Mouse (Mus musculus) forebrain, embryonic 14.5 days (tissue): ENCODE data around the gene Dnase1l3. TPM values are rescaled to one million over a fixed set of nuclear protein-coding genes. Genes with fewer than 3 reads are reported as not detected.
A peak's percentile ranks its signal among the peaks of the same experiment; 100 is the strongest.

Experiments used
- ATAC-seq: fragments of 200-750 bp; cut with Nextera tagmentation; 2 replicates; pipeline ENCODE4 v1.8.0; 2017; ENCODE audit warnings: mild to moderate bottlenecking, moderate library complexity
- DNase-seq: peaks from one replicate; pipeline ENCODE4 v3.0.0-alpha.2; 2015; ENCODE audit warnings: low spot score
- H3K27ac ChIP-seq: fragments of 300-500 bp; sonication (generic); 2 replicates; pipeline ENCODE4 v1.5.1; 2014; ENCODE audit warnings: low read depth, mild to moderate bottlenecking, control low read depth, low read length, moderate library complexity
- H3K27me3 ChIP-seq: fragments of 300-500 bp; sonication (generic); replicated peaks from 2 replicates; pipeline ENCODE4 v1.6.1; 2014; ENCODE audit warnings: low read length, control low read depth, mixed read lengths; ENCODE audit not compliant: control insufficient read depth, insufficient read depth
- H3K36me3 ChIP-seq: fragments of 300-500 bp; sonication (generic); 2 replicates; pipeline ENCODE4 v1.6.1; 2014; ENCODE audit warnings: low read length, control low read depth; ENCODE audit not compliant: control insufficient read depth, insufficient read depth
- H3K4me1 ChIP-seq: fragments of 300-500 bp; sonication (generic); 2 replicates; pipeline ENCODE4 v1.6.1; 2014; ENCODE audit warnings: antibody characterized with exemption, low read length, control low read depth; ENCODE audit not compliant: control insufficient read depth, insufficient read depth
- H3K4me2 ChIP-seq: fragments of 300-500 bp; sonication (generic); 2 replicates; pipeline ENCODE4 v1.6.1; 2014; ENCODE audit warnings: mild to moderate bottlenecking, control low read depth, low read length
- H3K4me3 ChIP-seq: fragments of 300-500 bp; sonication (generic); 2 replicates; pipeline ENCODE4 v1.5.1; 2014; ENCODE audit warnings: low read depth, low read length, control low read depth
- H3K9ac ChIP-seq: fragments of 300-500 bp; sonication (generic); 2 replicates; pipeline ENCODE4 v1.6.1; 2014; ENCODE audit warnings: mild to moderate bottlenecking, low read length, control low read depth, moderate library complexity
- H3K9me3 ChIP-seq: fragments of 300-500 bp; sonication (generic); replicated peaks from 2 replicates; pipeline ENCODE4 v1.6.1; 2016; ENCODE audit warnings: low read length, control low read depth, mixed read lengths; ENCODE audit not compliant: control insufficient read depth
- whole genome bisulfite sequencing: fragments of 180-500 bp; shearing (Covaris S2); extraction: QIAGEN DNeasy Blood & Tissue Kit; methylation state at CpG from one replicate; pipeline ENCODE4 v1.1.7; 2014; 5-methylcytosine and 5-hydroxymethylcytosine counted together
- polyA plus RNA-seq: library from polyadenylated mRNA; unstranded; fragments of >200 nt; fragmentation: Nextera tagmentation; extraction: Ambion mirVana; gene quantifications from 2 replicates; pipeline ENCODE4 v1.2.1, GENCODE M21; 2014

The Dnase1l3 gene
- polyA plus RNA-seq, 1 experiment from 2014 or later, result 0.05 TPM

- no peak for ATAC-seq
- no peak overlapping the region for H3K27ac ChIP-seq
Measured at GRCm38 (mm10) chr14:7974643-7975042, 19.7 kb downstream of the Dnase1l3 start.

GRCm38 (mm10) chr14:7971889-7972493 is 22.4 kb downstream of the Dnase1l3 start:
- no peak for ATAC-seq
- H3K9ac ChIP-seq, result no peak overlapping the region
- DNase-seq, result no peak
- H3K9me3 ChIP-seq, result no peaks in the 10 kb centered on the region
- H3K27me3 ChIP-seq, result no peaks in the 10 kb centered on the region
- H3K4me1 ChIP-seq, result no peaks in the 10 kb centered on the region
- no peaks in the 10 kb centered on the region for H3K36me3 ChIP-seq
- 80% methylated on average over 10 of the region's 10 CpGs for WGBS
- no peak overlapping the region for H3K27ac ChIP-seq
- no peak overlapping the region for H3K4me2 ChIP-seq
- no peak overlapping the region for H3K4me3 ChIP-seq

More at GRCm38 (mm10) chr14:7974643-7975042, 19.7 kb downstream of the Dnase1l3 start:
- H3K36me3 ChIP-seq, result no peaks in the 10 kb centered on the region
- no peaks in the 10 kb centered on the region for H3K9me3 ChIP-seq
- no peaks in the 10 kb centered on the region for H3K4me1 ChIP-seq
- no peak overlapping the region for H3K9ac ChIP-seq
- H3K4me2 ChIP-seq, result no peak overlapping the region
- no peak for DNase-seq
- H3K27me3 ChIP-seq, result no peaks in the 10 kb centered on the region
- WGBS, result 91% methylated on average over 1 of the region's 1 CpGs
- no peak overlapping the region for H3K4me3 ChIP-seq

- no peaks in the 10 kb centered on the region for H3K4me1 ChIP-seq
- H3K36me3 ChIP-seq, result no peaks in the 10 kb centered on the region
- peak; percentile 87 for DNase-seq
- H3K27me3 ChIP-seq, result no peaks in the 10 kb centered on the region
- peak; percentile 75 for ATAC-seq
- H3K9me3 ChIP-seq, result no peaks in the 10 kb centered on the region
- no peak overlapping the region for H3K9ac ChIP-seq
- 54% methylated on average over 11 of the region's 11 CpGs for WGBS
- no peak overlapping the region for H3K27ac ChIP-seq
- no peak overlapping the region for H3K4me3 ChIP-seq
- no peak overlapping the region for H3K4me2 ChIP-seq
Measured at GRCm38 (mm10) chr14:7964219-7964889, 30.0 kb downstream of the Dnase1l3 start.

GRCm38 (mm10) chr14:7963160-7963559 is 31.2 kb downstream of the Dnase1l3 start:
- H3K4me2 ChIP-seq, result no peak overlapping the region
- no peak for DNase-seq
- ATAC-seq, result no peak
- H3K27me3 ChIP-seq, result no peaks in the 10 kb centered on the region
- H3K27ac ChIP-seq, result no peak overlapping the region
- H3K36me3 ChIP-seq, result no peaks in the 10 kb centered on the region
- no peak overlapping the region for H3K4me3 ChIP-seq
- 76% methylated on average over 7 of the region's 7 CpGs for WGBS
- no peaks in the 10 kb centered on the region for H3K4me1 ChIP-seq
- H3K9me3 ChIP-seq, result no peaks in the 10 kb centered on the region
- no peak overlapping the region for H3K9ac ChIP-seq

GRCm38 (mm10) chr14:7962626-7963025 is 31.7 kb downstream of the Dnase1l3 start:
- H3K36me3 ChIP-seq, result no peaks in the 10 kb centered on the region
- H3K9ac ChIP-seq, result no peak overlapping the region
- no peak overlapping the region for H3K4me3 ChIP-seq
- H3K4me2 ChIP-seq, result no peak overlapping the region
- ATAC-seq (no peak), DNase-seq (no peak)
- H3K27ac ChIP-seq, result no peak overlapping the region
- no peaks in the 10 kb centered on the region for H3K27me3 ChIP-seq
- no peaks in the 10 kb centered on the region for H3K4me1 ChIP-seq
- H3K9me3 ChIP-seq, result no peaks in the 10 kb centered on the region
- WGBS, result 76% methylated on average over 2 of the region's 2 CpGs

- no peaks in the 10 kb centered on the region for H3K9me3 ChIP-seq
- no peak overlapping the region for H3K4me2 ChIP-seq
- ATAC-seq (no peak), DNase-seq (peak; percentile 29)
- no peaks in the 10 kb centered on the region for H3K4me1 ChIP-seq
- no peak overlapping the region for H3K4me3 ChIP-seq
- no peaks in the 10 kb centered on the region for H3K36me3 ChIP-seq
- no peak overlapping the region for H3K9ac ChIP-seq
- H3K27ac ChIP-seq, result no peak overlapping the region
- no peaks in the 10 kb centered on the region for H3K27me3 ChIP-seq
- WGBS, result 33% methylated on average over 5 of the region's 5 CpGs
Measured at GRCm38 (mm10) chr14:7961714-7962113, 32.7 kb downstream of the Dnase1l3 start.

- 44% methylated on average over 11 of the region's 11 CpGs for WGBS
- ATAC-seq, result peak; percentile 43
- Histone ChIP-seq H3K9ac (no peak overlapping the region), H3K4me1 (no peaks in the 10 kb centered on the region), H3K9me3 (no peaks in the 10 kb centered on the region), H3K4me2 (no peak overlapping the region), H3K27ac (no peak overlapping the region), H3K27me3 (no peaks in the 10 kb centered on the region), H3K4me3 (no peak overlapping the region), H3K36me3 (no peaks in the 10 kb centered on the region)
- peak; percentile 57 for DNase-seq
Measured at GRCm38 (mm10) chr14:7960616-7961015, 33.8 kb downstream of the Dnase1l3 start.

- ATAC-seq (0 out of 2 replicates have a peak, but pooled peaks have one; percentile 31), DNase-seq (no peak)
- no peak within 1 kb of the TSS for H3K4me3 ChIP-seq
Measured at GRCm38 (mm10) chr14:7957049-7957448, 37.3 kb downstream of the Dnase1l3 start, which contains the start of gene Gm45521. Gene Gm45521 (plus strand): TSS chr14:7957288.

GRCm38 (mm10) chr14:7956427-7956826 is 37.9 kb downstream of the Dnase1l3 start:
- no peaks in the 10 kb centered on the region for H3K4me1 ChIP-seq
- no peak overlapping the region for H3K9ac ChIP-seq
- H3K4me3 ChIP-seq, result no peak overlapping the region
- peaks cover 5% of the 10 kb centered on the region; the same call in 1 of the 2 replicates for H3K36me3 ChIP-seq
- ATAC-seq (no peak), DNase-seq (no peak)
- H3K27me3 ChIP-seq, result no peaks in the 10 kb centered on the region
- H3K9me3 ChIP-seq, result no peaks in the 10 kb centered on the region
- H3K4me2 ChIP-seq, result no peak overlapping the region
- WGBS, result 86% methylated on average over 10 of the region's 10 CpGs
- no peak overlapping the region for H3K27ac ChIP-seq

More at GRCm38 (mm10) chr14:7957049-7957448, 37.3 kb downstream of the Dnase1l3 start, which contains the start of gene Gm45521:
- H3K4me1 ChIP-seq, result no peaks in the 10 kb centered on the region
- no peak within 1 kb of the TSS for H3K4me2 ChIP-seq
- no peaks in the 10 kb centered on the region for H3K27me3 ChIP-seq
- no peak within 1 kb of the TSS for H3K27ac ChIP-seq
- no peaks in the 10 kb centered on the region; the same call in 1 of the 2 replicates for H3K36me3 ChIP-seq
- no peaks in the 10 kb centered on the region for H3K9me3 ChIP-seq
- 51% methylated on average over 9 of the region's 9 CpGs for WGBS
- no peak within 1 kb of the TSS for H3K9ac ChIP-seq
